Mouse (Mus musculus): ENCODE results near the gene Oxct1. TPM values are rescaled to one million over a fixed set of nuclear protein-coding genes. Genes with fewer than 3 reads are reported as not detected.

The Oxct1 gene
- 17.4 and 17.9 TPM in 2 replicates for polyA plus RNA-seq (2012; rRNA removed)

DNA sequence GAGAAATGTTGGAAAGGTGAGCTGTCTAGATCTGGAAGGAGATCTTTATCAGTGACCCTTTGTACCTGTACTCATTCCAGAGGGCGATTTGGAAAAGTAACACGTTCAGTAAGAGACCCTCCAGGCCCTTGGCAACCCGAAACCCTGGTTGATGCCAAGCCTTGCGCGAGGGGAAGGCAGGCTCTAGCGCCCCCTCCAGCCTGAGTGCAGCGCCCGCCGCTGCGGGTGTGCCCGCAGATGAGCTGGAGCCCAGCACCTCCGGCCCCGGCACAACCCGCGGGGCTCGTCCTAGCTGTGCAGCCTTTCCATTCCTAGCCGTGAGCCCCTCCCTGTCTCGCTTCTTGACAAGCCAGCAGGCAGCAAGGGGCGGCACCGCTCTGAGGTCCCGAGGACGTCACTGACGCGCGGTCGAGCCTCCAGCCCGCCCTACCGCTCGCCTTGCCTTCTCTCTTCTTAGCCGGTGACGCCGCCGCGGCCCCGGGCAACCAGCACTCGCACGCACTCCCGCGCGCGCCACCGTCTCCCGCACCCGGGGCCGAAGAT lies at the start of gene Oxct1:
Oxct1 (plus strand) TSS at position 153 of the 543 bp plus-strand sequence.
- peak; percentile 65 to 78 for DNase-seq (ENCODE audit: low read depth in 1 of 2, low spot score in 2 of 2)
- peak within 1 kb of the TSS; percentile 86 for H3K27ac ChIP-seq (ENCODE audit: insufficient read depth, low read length)

DNA sequence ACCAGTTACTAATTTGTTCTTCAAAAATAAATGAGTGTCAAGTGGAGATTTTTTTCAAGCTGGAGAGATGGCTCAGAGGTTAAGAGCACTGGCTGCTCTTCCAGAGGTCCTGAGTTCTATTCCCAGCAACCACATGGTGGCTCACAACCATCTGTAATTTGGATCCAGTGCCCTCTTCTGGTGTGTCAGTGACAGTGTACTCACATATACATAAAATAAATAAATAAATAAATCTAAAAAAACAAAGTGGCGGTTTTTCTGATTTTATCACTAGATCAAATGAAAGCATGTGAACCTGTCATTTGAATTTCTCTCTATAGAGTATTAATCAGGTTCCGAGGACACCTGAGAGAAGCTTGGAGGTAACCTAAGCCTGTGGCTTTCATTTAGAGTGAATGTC lies 47.9 kb upstream of the Oxct1 start:
- no peak for DNase-seq (ENCODE audit: low read depth in 1 of 2, low spot score in 2 of 2)
- peaks cover 4% of the 10 kb centered on the region for H3K4me1 ChIP-seq (ENCODE audit: control insufficient read depth, insufficient read depth, insufficient read length)
- no peak for TF ChIP-seq POLR2A (IDR thresholded peaks at IDR 0.05; ENCODE audit: low read depth, low read length)
- TF ChIP-seq CTCF (IDR thresholded peaks at IDR 0.05; ENCODE audit: extremely low read depth, insufficient read depth, insufficient read length, insufficient replicate concordance): no peak
- H3K27ac ChIP-seq (ENCODE audit: insufficient read depth, low read length): no peak overlapping the region
- WGBS: 90% methylated on average over 2 of the region's 2 CpGs
- peaks cover 2% of the 10 kb centered on the region; the same call in 1 of the 2 replicates for H3K36me3 ChIP-seq (ENCODE audit: control insufficient read depth, insufficient read depth, low read length)
- no peaks in the 10 kb centered on the region for H3K27me3 ChIP-seq (ENCODE audit: control insufficient read depth, insufficient read depth, low read length)
- no peak overlapping the region for H3K4me3 ChIP-seq (ENCODE audit: extremely low read depth, insufficient read depth, insufficient read length)

More for the DNA sequence above, at the start of gene Oxct1:
- WGBS: 2% methylated on average over 45 of the region's 45 CpGs
- Histone ChIP-seq H3K27me3 (ENCODE audit: control insufficient read depth, insufficient read depth, low read length) (no peaks in the 10 kb centered on the region), H3K36me3 (ENCODE audit: control insufficient read depth, insufficient read depth, low read length) (no peaks in the 10 kb centered on the region), H3K4me3 (ENCODE audit: extremely low read depth, insufficient read depth, insufficient read length) (peak within 1 kb of the TSS; percentile 87), H3K4me1 (ENCODE audit: control insufficient read depth, insufficient read depth, insufficient read length) (peaks cover 4% of the 10 kb centered on the region; the same call in 1 of the 2 replicates)
- peak; percentile 59; the same call in 1 of the 2 replicates for TF ChIP-seq CTCF (IDR thresholded peaks at IDR 0.05; ENCODE audit: extremely low read depth, insufficient read depth, insufficient read length, insufficient replicate concordance)
- no peak for TF ChIP-seq POLR2A (IDR thresholded peaks at IDR 0.05; ENCODE audit: low read depth, low read length)

DNA sequence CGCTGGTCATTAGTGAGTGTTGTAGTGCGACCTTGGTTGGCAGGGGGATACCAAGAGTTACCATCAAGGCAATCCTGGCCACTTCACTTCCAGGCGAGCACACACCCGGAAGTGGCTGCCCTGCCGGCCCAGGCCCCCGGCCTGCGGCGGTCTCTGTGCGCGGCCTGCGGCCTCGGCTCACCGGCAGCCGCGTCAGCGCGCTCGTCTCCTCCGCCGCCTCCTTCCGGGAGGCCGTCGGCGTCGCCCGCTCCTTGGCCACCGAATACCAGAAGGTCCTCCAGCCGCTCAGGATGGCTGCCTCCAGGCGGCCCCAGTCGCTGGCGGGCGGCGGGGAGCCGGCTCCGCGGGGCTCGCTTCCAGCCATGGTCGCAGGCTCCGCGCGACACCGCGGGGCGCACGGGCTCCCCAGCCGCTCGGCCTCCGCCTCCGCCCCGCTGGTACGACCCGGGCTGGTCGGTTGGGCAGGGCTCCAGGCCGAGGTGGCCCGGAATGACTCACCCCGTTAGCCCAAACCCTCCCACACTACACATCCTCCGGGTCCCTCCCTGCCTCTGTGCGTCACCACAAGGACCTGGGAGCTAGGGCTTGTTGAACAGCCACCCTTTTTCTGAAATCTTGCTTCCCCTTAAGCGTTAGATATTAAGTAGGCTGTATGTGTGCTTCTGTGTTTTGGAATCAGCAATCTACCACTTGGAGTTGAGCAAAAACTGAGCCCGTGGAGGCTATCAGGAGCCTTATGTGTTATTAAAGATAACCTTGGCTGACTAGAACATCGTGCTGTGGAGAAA lies 46.9 kb upstream of the Oxct1 start, which contains the start of gene Fbxo4:
Fbxo4 (minus strand) TSS at position 513 of the 788 bp plus-strand sequence.
- H3K4me1 ChIP-seq (ENCODE audit: control insufficient read depth, insufficient read depth, insufficient read length): peaks cover 4% of the 10 kb centered on the region
- peaks cover 3% of the 10 kb centered on the region; the same call in 1 of the 2 replicates for H3K36me3 ChIP-seq (ENCODE audit: control insufficient read depth, insufficient read depth, low read length)
- peak within 1 kb of the TSS; percentile 68 for H3K4me3 ChIP-seq (ENCODE audit: extremely low read depth, insufficient read depth, insufficient read length)
- TF ChIP-seq POLR2A (IDR thresholded peaks at IDR 0.05; ENCODE audit: low read depth, low read length): no peak; the same call in none of the 2 replicates
- TF ChIP-seq CTCF (IDR thresholded peaks at IDR 0.05; ENCODE audit: extremely low read depth, insufficient read depth, insufficient read length, insufficient replicate concordance): no peak
- WGBS: under 1% methylated on average over 61 of the region's 61 CpGs
- peak within 1 kb of the TSS; percentile 96 for H3K27ac ChIP-seq (ENCODE audit: insufficient read depth, low read length)
- no peaks in the 10 kb centered on the region for H3K27me3 ChIP-seq (ENCODE audit: control insufficient read depth, insufficient read depth, low read length)
- peak in 1 of 2 experiments; percentile 62 for DNase-seq (ENCODE audit: low read depth in 1 of 2, low spot score in 2 of 2)

DNA sequence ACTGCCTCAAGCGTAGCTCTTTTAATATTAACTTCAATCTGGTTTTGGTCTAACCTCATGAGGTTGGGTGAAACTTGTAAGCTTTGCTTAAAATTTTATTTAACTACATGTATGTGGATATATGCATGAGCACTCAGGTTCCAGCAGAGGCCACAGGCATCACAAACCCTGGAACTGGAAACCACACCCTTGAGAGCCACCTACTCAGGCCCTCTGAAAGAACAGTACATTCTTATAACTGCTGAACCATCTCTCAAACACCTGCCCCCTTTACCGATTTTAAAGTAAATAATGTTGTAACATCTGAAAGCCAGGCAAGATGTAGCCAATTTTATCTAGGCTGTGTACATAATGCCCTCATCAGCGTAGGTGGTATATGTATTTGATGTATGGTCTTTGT lies 46.3 kb upstream of the Oxct1 start:
- WGBS: 55% methylated on average over 3 of the region's 3 CpGs
- DNase-seq (ENCODE audit: low read depth in 1 of 2, low spot score in 2 of 2): no peak
- Histone ChIP-seq H3K36me3 (ENCODE audit: control insufficient read depth, insufficient read depth, low read length) (peaks cover 3% of the 10 kb centered on the region; the same call in 1 of the 2 replicates), H3K27ac (ENCODE audit: insufficient read depth, low read length) (peak overlapping the region; percentile 96), H3K4me3 (ENCODE audit: extremely low read depth, insufficient read depth, insufficient read length) (no peak overlapping the region), H3K4me1 (ENCODE audit: control insufficient read depth, insufficient read depth, insufficient read length) (peaks cover 4% of the 10 kb centered on the region), H3K27me3 (ENCODE audit: control insufficient read depth, insufficient read depth, low read length) (no peaks in the 10 kb centered on the region)
- TF ChIP-seq CTCF (IDR thresholded peaks at IDR 0.05; ENCODE audit: extremely low read depth, insufficient read depth, insufficient read length, insufficient replicate concordance) (no peak), POLR2A (IDR thresholded peaks at IDR 0.05; ENCODE audit: low read depth, low read length) (no peak)

DNA sequence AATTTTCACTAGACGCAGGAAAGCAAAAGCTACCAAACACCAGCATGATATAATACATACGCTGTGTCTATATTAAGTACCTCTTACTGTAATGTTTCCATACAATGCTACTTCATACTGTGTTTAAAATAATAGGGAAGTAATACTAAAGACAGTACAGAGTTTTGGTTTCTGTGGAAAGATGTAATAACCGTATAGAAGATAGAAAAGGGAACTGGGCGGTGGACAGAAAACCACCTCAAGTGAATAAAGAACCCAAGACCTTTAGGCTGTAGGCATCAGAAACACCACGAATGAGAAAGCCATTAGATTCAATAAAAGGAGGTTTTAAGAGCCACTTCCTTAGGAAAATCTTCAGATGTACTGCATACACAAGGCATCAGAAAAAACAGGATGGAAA lies 43.5 kb upstream of the Oxct1 start:
- Histone ChIP-seq H3K36me3 (ENCODE audit: control insufficient read depth, insufficient read depth, low read length) (peaks cover 12% of the 10 kb centered on the region), H3K27ac (ENCODE audit: insufficient read depth, low read length) (peak overlapping the region; percentile 70; the same call in 1 of the 2 replicates), H3K4me3 (ENCODE audit: extremely low read depth, insufficient read depth, insufficient read length) (no peak overlapping the region), H3K4me1 (ENCODE audit: control insufficient read depth, insufficient read depth, insufficient read length) (peaks cover 4% of the 10 kb centered on the region), H3K27me3 (ENCODE audit: control insufficient read depth, insufficient read depth, low read length) (no peaks in the 10 kb centered on the region)
- 37% methylated on average over 5 of the region's 5 CpGs for WGBS
- TF ChIP-seq POLR2A (IDR thresholded peaks at IDR 0.05; ENCODE audit: low read depth, low read length): no peak
- TF ChIP-seq CTCF (IDR thresholded peaks at IDR 0.05; ENCODE audit: extremely low read depth, insufficient read depth, insufficient read length, insufficient replicate concordance): no peak
- DNase-seq (ENCODE audit: low read depth in 1 of 2, low spot score in 2 of 2): peak in 1 of 2 experiments; percentile 69

DNA sequence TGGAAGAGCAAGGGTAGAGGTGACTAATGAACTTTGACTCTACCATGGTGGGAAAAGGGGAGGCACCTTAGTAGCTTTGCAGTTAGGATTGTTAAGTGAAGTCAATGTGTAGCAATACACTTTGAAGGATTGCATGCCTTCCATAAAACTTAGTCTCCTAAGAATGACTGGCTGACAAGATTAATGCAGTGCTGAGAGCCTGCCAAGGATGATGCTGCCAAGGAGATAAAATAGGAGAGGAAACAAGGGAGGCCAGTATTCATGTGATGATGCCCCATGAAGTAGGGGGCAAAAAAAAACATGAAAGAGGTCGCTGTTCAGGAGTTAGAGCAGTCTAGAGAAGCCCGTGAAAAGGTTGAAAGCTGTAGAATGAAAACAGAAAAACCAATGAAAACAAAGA lies 41.3 kb upstream of the Oxct1 start:
- WGBS: 90% methylated on average over 2 of the region's 2 CpGs
- TF ChIP-seq CTCF (IDR thresholded peaks at IDR 0.05; ENCODE audit: extremely low read depth, insufficient read depth, insufficient read length, insufficient replicate concordance): no peak
- TF ChIP-seq POLR2A (IDR thresholded peaks at IDR 0.05; ENCODE audit: low read depth, low read length): no peak
- Histone ChIP-seq H3K4me1 (ENCODE audit: control insufficient read depth, insufficient read depth, insufficient read length) (peaks cover 4% of the 10 kb centered on the region), H3K27me3 (ENCODE audit: control insufficient read depth, insufficient read depth, low read length) (no peaks in the 10 kb centered on the region), H3K27ac (ENCODE audit: insufficient read depth, low read length) (no peak overlapping the region), H3K36me3 (ENCODE audit: control insufficient read depth, insufficient read depth, low read length) (peaks cover 17% of the 10 kb centered on the region), H3K4me3 (ENCODE audit: extremely low read depth, insufficient read depth, insufficient read length) (no peak overlapping the region)
- no peak for DNase-seq (ENCODE audit: low read depth in 1 of 2, low spot score in 2 of 2)

Data from spleen, adult 2 months (tissue).